Mouse (Mus musculus): ENCODE results near the gene Espl1.

The Espl1 gene

GRCm38 (mm10) chr15:102339612-102340011 lies 43.5 kb downstream of the Espl1 start:
- no peak for DNase-seq

DNA sequence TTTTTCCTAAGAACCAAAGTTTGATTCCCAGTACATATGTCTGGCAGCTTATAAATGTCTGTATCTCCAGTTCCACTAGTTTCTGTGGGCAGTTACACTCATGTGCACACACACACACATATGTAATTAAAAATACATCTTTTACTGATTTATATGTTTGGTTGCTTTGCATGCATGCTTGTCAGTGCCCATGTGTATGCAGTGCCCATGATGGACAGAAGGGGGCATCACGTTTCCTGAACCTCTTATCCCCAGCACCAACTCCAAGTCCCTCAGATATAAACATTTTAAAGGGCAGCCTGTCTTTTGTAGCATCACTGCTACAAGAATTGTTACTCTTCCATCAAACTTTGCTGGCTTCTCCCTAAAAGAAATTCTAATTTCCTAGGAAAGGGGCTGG lies 45.5 kb downstream of the Espl1 start:
- no peak for DNase-seq

- DNase-seq = no peak
These were observed 48.4 kb downstream of the Espl1 start for GRCm38 (mm10) chr15:102344490-102344889.

DNA sequence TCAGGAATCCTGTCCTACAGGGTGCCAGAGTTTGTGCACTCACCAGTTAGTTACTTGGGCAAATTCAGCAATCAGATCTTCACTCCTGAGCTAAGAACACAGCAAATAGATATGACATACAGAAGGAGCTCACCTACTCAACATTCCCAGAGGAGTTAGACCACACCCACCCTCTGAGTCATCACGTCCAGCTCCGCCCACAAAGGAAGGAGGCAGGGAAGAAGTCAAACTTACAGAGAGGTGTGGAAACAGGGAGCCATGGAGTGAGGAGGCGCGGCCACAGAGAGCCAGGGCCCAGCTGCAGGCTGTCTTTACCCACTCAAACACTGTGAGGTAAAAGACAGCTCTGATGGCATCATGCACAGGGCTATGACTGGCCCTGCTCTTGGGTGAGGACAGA lies 50.4 kb downstream of the Espl1 start:
- no peak for DNase-seq

GRCm38 (mm10) chr15:102350138-102350941 lies 54.3 kb downstream of the Espl1 start, which contains the start of gene Aaas:
Gene Aaas (minus strand): TSS chr15:102350771.
- DNase-seq = peak; percentile 94

- no peak for DNase-seq
These were observed 54.9 kb downstream of the Espl1 start for GRCm38 (mm10) chr15:102350942-102351291.

- DNase-seq = no peak
These were observed 56.1 kb downstream of the Espl1 start for GRCm38 (mm10) chr15:102352177-102352576.

- DNase-seq = no peak
These were observed 57.9 kb downstream of the Espl1 start for GRCm38 (mm10) chr15:102353986-102354385.

- no peak for DNase-seq
These were observed 59.2 kb downstream of the Espl1 start for GRCm38 (mm10) chr15:102355134-102355870.

DNA sequence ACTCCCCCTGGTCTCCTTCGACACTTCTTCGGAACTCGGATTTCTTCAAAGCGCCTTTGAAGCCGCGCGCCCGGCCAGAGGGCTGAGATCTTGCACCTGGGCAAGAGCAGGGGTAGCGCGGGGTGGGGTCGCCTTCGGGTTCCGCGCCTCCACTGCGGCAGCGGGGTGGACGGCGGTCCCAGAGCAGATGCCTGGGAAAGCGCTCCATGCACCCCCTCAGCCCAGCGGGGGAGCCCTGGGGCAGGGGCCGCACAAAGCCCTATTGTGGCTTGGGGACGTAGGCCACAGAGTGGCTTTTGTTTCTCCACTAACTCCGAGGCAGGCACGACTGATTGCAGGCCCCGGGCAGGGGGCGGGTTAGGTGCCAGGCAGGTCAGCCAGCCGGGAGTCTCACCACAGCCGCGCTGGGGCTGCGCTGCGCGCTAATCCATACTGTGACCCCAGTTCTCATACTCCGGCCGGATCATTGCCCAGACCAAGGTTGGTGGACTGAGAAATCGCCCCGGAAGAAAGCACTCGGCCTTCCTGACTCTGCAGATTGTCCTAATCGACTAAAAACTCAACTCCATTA lies 59.9 kb downstream of the Espl1 start:
- DNase-seq = no peak

DNA sequence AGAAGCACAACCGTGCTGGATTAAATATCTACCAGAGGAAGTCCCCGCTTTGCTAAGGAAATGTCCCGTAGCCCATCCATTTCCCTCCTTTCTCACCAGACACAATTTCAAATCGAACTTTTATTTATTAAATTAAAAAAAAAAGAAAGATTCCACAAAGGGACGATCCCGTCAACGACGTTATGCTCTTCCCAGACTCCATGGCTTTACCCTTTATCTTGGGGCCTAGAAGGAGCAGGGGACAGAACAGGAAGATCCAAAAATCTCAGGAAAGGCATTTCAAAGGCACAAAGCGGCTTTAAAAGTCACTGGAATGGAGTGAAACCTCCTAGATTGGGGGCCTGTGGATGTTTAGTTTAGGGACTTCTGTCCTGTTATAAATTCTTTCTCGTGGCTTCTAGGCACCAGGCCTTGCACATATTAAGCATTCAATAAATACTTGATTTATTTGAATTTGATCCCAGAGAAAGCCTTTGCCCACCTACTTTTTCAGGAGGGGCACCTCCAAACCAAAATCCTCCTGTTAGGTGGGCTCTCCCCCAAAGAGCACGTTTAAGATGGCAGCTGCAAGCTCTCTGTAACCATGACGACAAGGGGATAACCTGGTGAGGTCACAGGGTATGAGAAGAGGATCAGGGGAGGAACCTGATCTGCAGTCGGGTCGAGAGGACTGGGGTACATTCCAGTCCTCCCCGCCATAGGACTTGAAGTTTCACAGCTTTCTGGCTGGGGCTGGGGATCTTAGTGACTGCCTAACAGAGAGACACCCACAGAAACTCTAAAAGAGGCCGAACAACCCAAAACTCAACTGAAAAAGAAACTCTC lies 60.6 kb downstream of the Espl1 start:
- DNase-seq = no peak

DNA sequence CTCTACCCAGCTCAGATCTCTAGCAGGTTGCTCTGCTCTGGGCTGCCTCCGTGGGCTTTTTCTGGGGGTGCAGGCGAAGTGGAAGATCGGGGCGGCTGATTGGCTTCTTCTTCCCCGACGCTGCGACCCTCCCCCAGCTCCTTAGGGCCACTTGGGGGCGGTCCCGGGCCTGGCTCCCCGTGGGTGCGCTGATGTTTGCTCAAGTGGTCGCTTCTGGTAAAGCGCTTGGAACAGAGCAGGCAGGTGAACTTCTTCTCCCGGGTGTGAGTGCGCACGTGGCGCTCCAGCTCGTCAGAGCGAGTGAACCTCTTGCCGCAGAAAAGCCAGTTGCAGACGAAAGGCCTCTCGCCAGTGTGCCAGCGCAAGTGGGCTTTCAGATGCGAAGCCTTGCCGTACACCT lies 62.1 kb downstream of the Espl1 start:
- no peak for DNase-seq

- no peak for DNase-seq
These were observed 62.8 kb downstream of the Espl1 start for GRCm38 (mm10) chr15:102358834-102359233.

- no peak for DNase-seq
These were observed 66.6 kb downstream of the Espl1 start for GRCm38 (mm10) chr15:102362648-102363047.

DNA sequence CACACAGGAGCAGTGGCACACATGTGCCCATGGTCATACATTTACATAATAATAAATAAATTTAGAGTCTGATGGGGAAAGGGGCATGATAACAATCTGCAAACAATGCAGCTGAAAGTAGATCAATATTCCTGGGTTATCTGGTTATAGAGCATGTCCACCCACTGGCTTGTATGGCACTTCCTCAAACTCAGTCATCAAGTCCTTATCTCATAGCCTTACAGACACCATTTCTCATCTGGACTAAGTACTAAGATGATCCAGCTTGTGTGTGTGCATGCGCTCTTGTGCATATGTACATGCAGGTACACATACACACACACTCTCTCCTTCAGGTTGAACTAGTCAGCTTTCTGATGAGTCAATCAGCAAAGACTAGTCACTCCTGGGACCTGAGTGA lies 68.6 kb downstream of the Espl1 start:
- no peak for DNase-seq

DNA sequence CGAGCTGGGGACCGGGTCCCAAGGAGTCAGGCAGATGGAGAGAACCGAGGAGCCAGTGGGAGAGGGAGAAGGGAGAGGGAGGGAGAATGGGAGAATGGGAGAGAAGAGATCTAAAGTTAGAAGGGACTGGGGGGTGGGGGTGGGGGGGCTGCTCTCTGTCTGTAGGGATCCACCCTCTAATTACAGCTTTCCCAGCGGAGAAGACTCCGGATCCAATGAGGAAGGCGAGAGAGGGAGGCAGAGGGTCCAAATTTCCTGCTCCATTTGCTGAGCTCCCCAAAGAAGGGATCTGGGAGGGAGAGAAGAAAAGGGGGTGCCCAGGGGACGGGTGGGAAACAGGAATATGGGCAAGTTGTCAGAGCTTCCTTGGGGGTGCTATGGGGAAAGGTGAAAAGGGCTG lies 70.2 kb downstream of the Espl1 start:
- no peak for DNase-seq

DNA sequence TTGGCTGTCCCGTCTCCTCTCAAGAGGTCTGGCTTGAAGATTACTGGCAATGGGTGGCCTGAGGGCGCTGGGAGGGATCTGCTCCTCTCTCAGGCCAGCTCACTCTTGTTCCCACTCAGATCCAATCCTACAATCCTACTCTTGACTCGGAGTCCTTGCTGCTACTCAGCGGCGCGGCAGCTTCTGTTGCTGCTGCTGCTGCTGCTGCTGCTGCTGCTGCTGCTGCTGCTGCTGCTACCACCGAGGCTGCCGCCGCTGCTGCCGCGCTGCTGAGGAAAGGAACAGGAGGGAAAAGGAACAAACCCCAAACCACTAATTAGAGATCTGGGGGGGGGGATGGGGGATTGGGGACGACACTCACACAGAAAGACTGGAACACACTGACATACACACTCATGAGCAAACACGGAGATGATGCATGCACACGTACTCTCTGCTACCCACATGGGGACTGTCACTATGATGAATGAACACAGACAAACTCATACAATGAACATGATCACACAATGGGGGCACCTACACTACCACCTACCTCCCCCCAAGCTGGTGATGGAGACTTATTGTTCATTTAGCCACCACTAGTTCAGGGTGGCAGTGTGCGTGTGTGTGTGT lies 70.8 kb downstream of the Espl1 start, which contains the start of gene Sp7:
Gene Sp7 (minus strand): TSS at position 450 of the 612 bp plus-strand sequence.
- DNase-seq = no peak

DNA sequence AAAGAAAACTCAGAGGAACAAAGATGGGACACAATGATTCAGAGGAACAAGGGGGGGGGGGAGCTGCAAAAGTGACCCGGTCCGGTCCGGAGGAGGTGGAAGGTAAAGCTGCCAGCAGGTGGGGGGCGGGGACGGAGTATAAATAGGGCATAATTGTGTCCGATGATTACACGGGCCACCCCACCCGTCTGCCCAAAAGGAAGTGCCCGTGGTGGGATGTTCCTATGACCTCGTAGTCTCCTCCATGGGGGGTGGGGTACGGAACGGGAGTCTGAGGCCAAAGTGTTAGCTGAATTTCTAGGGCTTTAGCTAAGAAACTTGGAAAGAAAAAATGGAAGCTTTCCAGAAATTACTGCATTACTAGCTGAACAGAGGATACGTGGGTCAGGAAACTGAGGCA lies 73.9 kb downstream of the Espl1 start:
- DNase-seq = no peak

- DNase-seq = no peak
These were observed 74.7 kb downstream of the Espl1 start for GRCm38 (mm10) chr15:102370727-102371126.
